Mouse (Mus musculus) lung, adult 2 months (tissue): ENCODE measurements around the gene Tex264.
A peak's percentile ranks its signal among the peaks of the same experiment; 100 is the strongest.

Experiments used
- CTCF ChIP-seq: fragments of 200-500 bp; IDR thresholded peaks from 2 replicates; pipeline ENCODE4 v1.5.1; 2011; ENCODE audit warnings: mild to moderate bottlenecking, low read length, control low read depth; ENCODE audit not compliant: insufficient read depth
- POLR2A ChIP-seq: fragments of 200-500 bp; IDR thresholded peaks from 2 replicates; pipeline ENCODE4 v1.6.1; 2011; ENCODE audit warnings: low read depth, mild to moderate bottlenecking, control low read depth, low read length, borderline replicate concordance; ENCODE audit errors: extremely low read depth

GRCm38 (mm10) chr9:106684918-106685248 is 844 bp downstream of the Tex264 start:
- TF ChIP-seq POLR2A (peak; percentile 21; the same call in 1 of the 2 replicates), CTCF (no peak)
